In genomic region chr6:143228696-143229095, GRCm38 (mm10) we compare ENCODE assay signal across 13 mouse cellular contexts.
"Had no signal": no experiment of that assay in that cellular context is flagged by ENCODE, and none has a peak within 500 bp of the region (broad histone marks: within the 10 kb centered on the region; RNA-seq: fewer than 3 reads in every experiment).

No protein-coding gene starts in this region.

- DNase-seq: kidney, adult 9 months; kidney, postnatal 14 days; kidney, postnatal 4 days; left cerebral cortex, postnatal 4 days; liver, postnatal 0 days; lung, embryonic 14.5 days; midbrain, embryonic 14.5 days; right cerebral cortex, adult 18-20 months; right cerebral cortex, postnatal 14 days; right cerebral cortex, postnatal 4 days; thymus, adult 2 months; thymus, postnatal 14 days; thymus, postnatal 4 days had no signal
